Mouse (Mus musculus) kidney, embryonic 14.5 days (tissue): Measurements from ENCODE around the gene Wnt16. TPM values are rescaled to one million over a fixed set of nuclear protein-coding genes. Genes with fewer than 3 reads are reported as not detected.
"Not testable (repeated sequence)": the region's sequence is repeated elsewhere in the genome, so short reads cannot be mapped to it uniquely, and the experiment has no call there.

Experiments used
- ATAC-seq: fragments of 200-750 bp; cut with Nextera tagmentation; 2 replicates; pipeline ENCODE4 v1.8.0; 2017; ENCODE audit warnings: moderate number of reproducible peaks, mild to moderate bottlenecking, moderate TSS enrichment, moderate library complexity; ENCODE audit not compliant: low FRiP score, low TSS enrichment
- H3K27ac ChIP-seq: fragments of 300-500 bp; sonication (generic); 2 replicates; pipeline ENCODE4 v1.5.1; 2014; ENCODE audit warnings: low read depth, mild to moderate bottlenecking, low read length, moderate library complexity, mixed read lengths
- H3K27me3 ChIP-seq: fragments of 300-500 bp; sonication (generic); 2 replicates; pipeline ENCODE4 v1.6.1; 2014; ENCODE audit warnings: mild to moderate bottlenecking, low read length; ENCODE audit not compliant: control insufficient read depth, insufficient read depth
- H3K36me3 ChIP-seq: fragments of 300-500 bp; sonication (generic); 2 replicates; pipeline ENCODE4 v1.6.1; 2014; ENCODE audit warnings: low read length, mixed read lengths; ENCODE audit not compliant: control insufficient read depth, insufficient read depth
- H3K4me1 ChIP-seq: fragments of 300-500 bp; sonication (generic); 2 replicates; pipeline ENCODE4 v1.6.1; 2014; ENCODE audit warnings: low read length, mixed read lengths; ENCODE audit not compliant: control insufficient read depth, insufficient read depth
- H3K4me2 ChIP-seq: fragments of 300-500 bp; sonication (generic); replicated peaks from 2 replicates; pipeline ENCODE4 v1.6.1; 2014; ENCODE audit warnings: low read depth, mild to moderate bottlenecking, low read length
- H3K4me3 ChIP-seq: fragments of 300-500 bp; sonication (generic); 2 replicates; pipeline ENCODE4 v1.5.1; 2014; ENCODE audit warnings: mild to moderate bottlenecking, low read length
- H3K9ac ChIP-seq: fragments of 300-500 bp; sonication (generic); 2 replicates; pipeline ENCODE4 v1.6.1; 2014; ENCODE audit warnings: low read depth, mild to moderate bottlenecking, low read length, moderate library complexity
- H3K9me3 ChIP-seq: fragments of 300-500 bp; sonication (generic); 2 replicates; pipeline ENCODE4 v1.6.1; 2016; ENCODE audit warnings: low read length; ENCODE audit not compliant: control insufficient read depth
- WGBS: fragments of 180-500 bp; shearing (Covaris S2); extraction: QIAGEN DNeasy Blood & Tissue Kit; methylation state at CpG from one replicate; pipeline ENCODE4 v1.1.7; 2014; 5-methylcytosine and 5-hydroxymethylcytosine counted together
- polyA plus RNA-seq: library from polyadenylated mRNA; unstranded; fragments of >200 nt; fragmentation: Nextera tagmentation; extraction: Ambion mirVana; gene quantifications from 2 replicates; pipeline ENCODE4 v1.2.1, GENCODE M21; 2014

Wnt16 gene
- polyA plus RNA-seq = 1.0 and 1.2 TPM in 2 replicates

DNA sequence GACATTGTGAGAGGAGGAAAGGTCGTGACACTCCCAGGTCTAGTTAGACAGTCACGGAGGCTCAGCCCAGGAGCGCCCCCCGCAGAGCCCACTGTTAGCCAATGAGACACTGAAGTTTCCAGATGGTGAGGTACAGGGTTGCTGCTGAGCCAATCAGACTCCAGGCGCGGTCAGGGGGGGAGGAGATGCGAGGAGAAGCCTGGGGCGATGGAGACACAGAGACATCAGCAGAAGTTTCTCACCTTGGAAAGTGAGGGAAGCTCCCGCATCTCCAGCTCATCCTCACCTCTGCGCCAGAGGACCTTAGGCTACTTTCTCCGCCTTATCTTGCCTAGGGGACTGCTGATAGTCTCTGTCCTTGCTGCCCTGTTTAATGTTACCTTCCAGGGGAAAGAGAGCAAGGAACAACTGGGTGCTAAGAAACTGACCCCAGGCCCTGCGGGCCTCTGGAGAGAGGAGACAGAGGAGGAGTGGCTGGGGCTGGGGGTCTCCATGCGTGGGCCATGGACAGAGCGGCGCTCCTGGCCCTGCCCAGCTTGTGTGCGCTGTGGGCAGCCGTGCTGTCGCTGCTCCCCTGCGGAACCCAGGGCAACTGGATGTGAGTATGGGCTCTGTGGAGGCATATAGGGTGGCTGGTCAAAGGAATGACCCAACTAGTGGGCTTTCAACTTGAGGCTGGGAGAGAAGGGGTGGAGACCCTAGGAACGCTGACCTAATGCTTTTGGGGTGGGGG is at the start of gene Wnt16:
Gene Wnt16, plus strand, starts transcription at position 224 of the 733 bp plus-strand sequence.
- Histone ChIP-seq H3K27me3 (peaks cover 37% of the 10 kb centered on the region), H3K27ac (no peak within 1 kb of the TSS), H3K9me3 (no peaks in the 10 kb centered on the region), H3K9ac (peak within 1 kb of the TSS; percentile 31; the same call in 1 of the 2 replicates), H3K4me1 (peaks cover 20% of the 10 kb centered on the region; the same call in 1 of the 2 replicates), H3K4me2 (peak within 1 kb of the TSS; percentile 64), H3K36me3 (no peaks in the 10 kb centered on the region), H3K4me3 (peak within 1 kb of the TSS; percentile 38)
- 1% methylated on average over 20 of the region's 20 CpGs for WGBS
- ATAC-seq = peak; percentile 79

DNA sequence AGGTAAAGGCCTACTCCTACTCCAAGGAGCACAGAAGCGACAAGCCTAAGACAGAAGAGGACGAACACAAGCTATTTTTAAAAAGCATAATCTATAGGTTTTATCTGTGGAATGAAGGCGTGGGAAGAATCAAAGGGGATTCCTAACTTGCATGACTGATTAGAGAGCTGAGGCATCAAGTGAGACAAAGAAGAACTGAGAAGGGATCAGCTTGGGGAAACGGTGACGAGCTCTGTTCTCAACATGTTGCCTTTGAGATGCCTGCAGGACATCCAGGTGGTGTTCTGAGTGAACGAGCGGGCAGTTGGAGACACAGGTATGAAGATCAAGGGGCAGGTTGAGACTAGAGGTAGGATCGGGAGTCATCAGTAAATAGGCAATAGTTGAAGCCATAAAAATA is 44.7 kb upstream of the Wnt16 start:
- no peak overlapping the region for H3K4me2 ChIP-seq
- no peak overlapping the region for H3K4me3 ChIP-seq
- H3K4me1 ChIP-seq = no peaks in the 10 kb centered on the region
- no peak for ATAC-seq
- 81% methylated on average over 8 of the region's 8 CpGs for WGBS
- H3K9me3 ChIP-seq = no peaks in the 10 kb centered on the region
- no peak overlapping the region for H3K27ac ChIP-seq
- peaks cover 7% of the 10 kb centered on the region; the same call in 1 of the 2 replicates for H3K36me3 ChIP-seq
- no peaks in the 10 kb centered on the region for H3K27me3 ChIP-seq
- no peak overlapping the region for H3K9ac ChIP-seq

DNA sequence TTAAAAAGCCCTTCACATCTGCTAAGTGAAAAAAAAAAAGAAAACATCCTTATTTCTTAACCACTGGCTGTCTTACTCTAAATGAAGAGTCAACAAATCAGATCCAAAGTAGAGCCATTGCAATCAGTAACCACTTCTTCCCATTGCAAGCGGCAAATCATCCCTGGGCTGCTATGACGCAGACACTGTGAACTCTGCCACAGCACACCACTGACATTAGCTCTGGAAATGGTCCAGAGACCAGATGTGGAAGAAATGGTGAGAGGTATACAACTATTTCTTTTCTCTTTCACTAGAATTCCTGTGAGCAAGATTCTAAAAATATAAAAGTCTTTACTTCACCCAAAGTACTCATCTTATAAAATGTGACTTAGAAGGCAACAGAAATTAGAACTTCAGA is 41.3 kb upstream of the Wnt16 start:
- H3K4me1 ChIP-seq = no peaks in the 10 kb centered on the region
- no peak for ATAC-seq
- H3K9me3 ChIP-seq = no peaks in the 10 kb centered on the region
- H3K36me3 ChIP-seq = no peaks in the 10 kb centered on the region
- WGBS = 89% methylated on average over 2 of the region's 2 CpGs
- H3K9ac ChIP-seq = no peak overlapping the region
- H3K4me2 ChIP-seq = no peak overlapping the region
- no peak overlapping the region for H3K4me3 ChIP-seq
- H3K27ac ChIP-seq = no peak overlapping the region
- H3K27me3 ChIP-seq = no peaks in the 10 kb centered on the region

DNA sequence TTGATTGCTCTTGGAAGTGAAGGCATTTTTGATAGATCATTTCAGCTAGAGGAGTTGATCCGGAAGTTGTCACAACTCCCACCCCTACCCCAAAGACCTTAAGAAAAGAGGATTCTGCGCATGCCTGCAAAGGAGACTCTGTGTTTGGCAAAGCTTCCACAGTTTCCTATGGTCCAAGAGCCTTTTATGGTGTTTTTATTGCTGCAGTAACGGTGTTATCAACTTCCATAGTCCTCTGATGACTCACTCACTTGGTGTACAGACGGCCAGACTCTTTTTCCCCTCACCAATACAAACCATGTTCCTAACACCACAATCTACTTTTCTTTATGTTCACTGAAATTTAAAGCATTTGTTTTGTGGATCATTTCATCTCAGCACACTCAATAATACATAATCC is 29.2 kb upstream of the Wnt16 start:
- ATAC-seq = no peak
- no peak overlapping the region for H3K27ac ChIP-seq
- no peak overlapping the region for H3K9ac ChIP-seq
- no peak overlapping the region for H3K4me3 ChIP-seq
- H3K36me3 ChIP-seq = peaks cover 5% of the 10 kb centered on the region; the same call in 1 of the 2 replicates
- no peaks in the 10 kb centered on the region for H3K4me1 ChIP-seq
- H3K27me3 ChIP-seq = no peaks in the 10 kb centered on the region
- H3K4me2 ChIP-seq = no peak overlapping the region
- 58% methylated on average over 4 of the region's 4 CpGs for WGBS
- H3K9me3 ChIP-seq = no peaks in the 10 kb centered on the region

DNA sequence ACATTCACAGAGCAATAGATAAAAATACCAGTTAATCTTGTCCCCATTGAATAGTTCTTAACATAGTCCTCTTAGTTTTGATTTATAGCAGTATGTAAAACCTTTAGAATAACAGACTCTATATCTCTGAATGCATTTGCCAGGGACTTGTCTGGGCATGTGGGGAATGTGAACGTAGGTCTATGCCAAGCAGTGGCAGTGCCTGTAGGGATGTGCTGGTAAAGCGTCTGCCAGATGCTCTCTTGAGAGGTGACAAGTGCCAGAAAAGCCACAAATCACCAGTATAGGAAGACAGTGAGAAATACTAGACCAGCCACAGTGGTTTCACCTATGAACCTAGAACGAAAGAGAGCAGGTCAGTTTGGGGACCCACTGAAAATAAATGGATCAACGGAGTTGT is 25.5 kb upstream of the Wnt16 start:
- H3K36me3 ChIP-seq = no peaks in the 10 kb centered on the region
- H3K9ac ChIP-seq = no peak overlapping the region
- H3K27ac ChIP-seq = no peak overlapping the region
- H3K4me1 ChIP-seq = no peaks in the 10 kb centered on the region
- H3K4me3 ChIP-seq = no peak overlapping the region
- no peak for ATAC-seq
- no peaks in the 10 kb centered on the region for H3K27me3 ChIP-seq
- WGBS = 48% methylated on average over 4 of the region's 4 CpGs
- no peaks in the 10 kb centered on the region for H3K9me3 ChIP-seq
- no peak overlapping the region for H3K4me2 ChIP-seq

DNA sequence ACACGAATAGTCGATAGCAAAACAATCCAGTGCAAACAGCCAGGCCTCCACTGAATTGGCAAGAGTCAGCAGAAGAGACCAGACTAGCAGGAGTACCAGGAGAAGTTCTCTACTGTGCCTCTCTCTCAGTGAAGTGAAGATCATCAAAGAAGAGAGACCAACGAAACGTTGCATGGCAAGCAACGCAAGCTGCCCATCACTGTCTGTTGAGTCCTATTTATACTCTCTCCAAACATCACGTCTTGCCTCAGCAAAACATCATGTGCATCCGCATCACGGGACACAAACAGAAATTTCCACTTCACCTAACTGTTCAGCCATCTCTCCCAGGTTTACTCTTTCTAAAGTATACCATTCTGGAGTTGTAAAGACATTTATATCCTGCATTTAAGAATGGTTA is 23.9 kb upstream of the Wnt16 start:
- H3K4me1 ChIP-seq, ATAC-seq, H3K9me3 ChIP-seq, H3K27me3 ChIP-seq, H3K4me3 ChIP-seq, H3K27ac ChIP-seq, H3K9ac ChIP-seq, H3K36me3 ChIP-seq, H3K4me2 ChIP-seq: not testable (repeated sequence)
- WGBS = 90% methylated on average over 8 of the region's 8 CpGs

- Histone ChIP-seq H3K36me3 (no peaks in the 10 kb centered on the region), H3K9me3 (no peaks in the 10 kb centered on the region), H3K4me2 (no peak overlapping the region), H3K9ac (no peak overlapping the region), H3K27me3 (no peaks in the 10 kb centered on the region), H3K4me3 (no peak overlapping the region), H3K27ac (no peak overlapping the region), H3K4me1 (no peaks in the 10 kb centered on the region)
- 76% methylated on average over 4 of the region's 4 CpGs for WGBS
- no peak for ATAC-seq
Observed at GRCm38 (mm10) chr6:22266018-22266417, 22.0 kb upstream of the Wnt16 start.

DNA sequence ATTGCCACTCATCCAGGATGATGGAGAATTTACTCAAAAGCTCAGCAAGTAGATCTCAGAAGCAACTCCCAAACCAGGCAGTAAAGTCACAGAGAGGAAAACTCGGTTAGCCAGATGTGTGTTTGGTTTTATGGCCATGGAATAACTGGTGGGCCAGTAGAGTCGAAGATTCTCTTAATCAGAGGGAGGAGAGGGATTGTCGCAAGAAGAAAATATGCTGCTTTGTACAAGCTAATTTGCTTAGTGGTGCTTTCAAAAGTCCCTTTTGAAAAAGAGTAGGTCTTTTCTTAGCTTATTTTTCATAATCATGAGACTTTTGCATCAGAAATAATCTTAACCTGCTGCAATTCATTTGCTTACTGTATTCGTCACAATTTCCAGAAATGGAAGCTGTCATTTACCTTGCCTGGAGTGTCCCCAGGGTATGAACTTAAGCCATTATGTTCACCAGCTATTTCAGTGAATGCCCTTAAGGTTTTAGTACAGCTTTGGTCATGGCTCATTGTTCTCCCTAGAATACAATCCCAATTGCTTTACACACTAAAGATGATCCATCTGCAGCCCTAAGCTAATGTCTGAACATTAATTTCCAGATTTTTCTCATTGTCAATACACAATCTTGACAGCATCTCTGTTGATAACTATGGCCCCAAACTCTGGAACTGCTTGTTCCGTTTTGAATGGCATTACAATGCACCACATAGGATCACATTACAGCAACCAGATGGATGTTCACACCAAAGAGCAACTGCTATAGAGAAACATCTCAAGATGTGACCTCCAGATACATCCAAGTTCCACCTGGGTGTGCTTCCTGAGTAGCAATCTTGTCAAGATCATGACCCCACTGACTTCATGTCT is 20.0 kb upstream of the Wnt16 start:
- 75% methylated on average over 5 of the region's 5 CpGs for WGBS
- no peaks in the 10 kb centered on the region for H3K4me1 ChIP-seq
- H3K27ac ChIP-seq = no peak overlapping the region
- H3K4me2 ChIP-seq = no peak overlapping the region
- no peaks in the 10 kb centered on the region for H3K27me3 ChIP-seq
- no peak overlapping the region for H3K4me3 ChIP-seq
- H3K9ac ChIP-seq = no peak overlapping the region
- ATAC-seq = no peak
- no peaks in the 10 kb centered on the region for H3K9me3 ChIP-seq
- H3K36me3 ChIP-seq = no peaks in the 10 kb centered on the region

DNA sequence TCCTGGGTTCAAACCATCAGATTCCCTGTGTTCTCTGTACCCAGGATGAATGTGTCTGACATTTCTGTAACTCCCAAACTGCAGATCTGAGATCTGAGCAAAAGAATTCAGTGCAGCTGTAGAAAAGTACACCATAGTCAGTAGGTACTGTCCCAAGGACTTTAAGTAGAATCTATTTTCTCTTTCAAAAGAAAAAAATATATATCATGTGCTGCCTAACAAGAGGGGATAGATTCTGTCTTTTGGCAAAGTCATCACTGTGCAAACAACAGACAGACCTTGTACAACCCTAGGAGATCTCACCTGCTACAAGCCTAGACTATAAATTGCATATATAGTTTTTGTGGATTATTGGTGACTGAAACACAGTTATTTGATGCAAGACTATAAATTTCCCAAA is 19.4 kb upstream of the Wnt16 start:
- H3K27ac ChIP-seq = no peak overlapping the region
- no peaks in the 10 kb centered on the region for H3K4me1 ChIP-seq
- no peak overlapping the region for H3K4me3 ChIP-seq
- no peak overlapping the region for H3K9ac ChIP-seq
- H3K27me3 ChIP-seq = no peaks in the 10 kb centered on the region
- no peak overlapping the region for H3K4me2 ChIP-seq
- no peak for ATAC-seq
- no peaks in the 10 kb centered on the region for H3K36me3 ChIP-seq
- H3K9me3 ChIP-seq = no peaks in the 10 kb centered on the region
